Mouse (Mus musculus): ENCODE results near the gene Ppp1r1a.
A peak's percentile ranks its signal among the peaks of the same experiment; 100 is the strongest.

Gene Ppp1r1a

DNA sequence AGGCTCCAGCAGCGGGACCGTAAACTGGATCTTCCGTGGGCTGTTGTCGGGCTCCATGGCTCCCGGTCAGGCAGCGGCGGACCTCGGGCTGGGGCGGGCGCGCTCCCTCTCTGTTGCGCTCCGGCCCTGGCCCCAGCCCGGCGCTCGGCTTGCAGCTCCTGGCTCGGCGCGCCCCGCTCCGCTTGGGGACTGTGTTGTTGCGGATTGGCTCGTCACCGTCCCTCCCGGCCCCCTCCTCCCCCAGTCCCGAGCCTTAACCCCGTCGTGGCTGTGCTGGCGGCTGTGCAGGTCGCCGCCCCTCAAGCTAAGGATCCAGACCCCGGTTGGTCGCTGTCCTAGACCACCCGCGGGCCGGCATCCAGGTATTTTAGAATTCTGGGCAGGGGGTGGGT lies at the start of gene Ppp1r1a:
Gene Ppp1r1a (minus strand): TSS at position 182 of the 392 bp plus-strand sequence.
- no peak for DNase-seq (ENCODE audit: low read depth)

DNA sequence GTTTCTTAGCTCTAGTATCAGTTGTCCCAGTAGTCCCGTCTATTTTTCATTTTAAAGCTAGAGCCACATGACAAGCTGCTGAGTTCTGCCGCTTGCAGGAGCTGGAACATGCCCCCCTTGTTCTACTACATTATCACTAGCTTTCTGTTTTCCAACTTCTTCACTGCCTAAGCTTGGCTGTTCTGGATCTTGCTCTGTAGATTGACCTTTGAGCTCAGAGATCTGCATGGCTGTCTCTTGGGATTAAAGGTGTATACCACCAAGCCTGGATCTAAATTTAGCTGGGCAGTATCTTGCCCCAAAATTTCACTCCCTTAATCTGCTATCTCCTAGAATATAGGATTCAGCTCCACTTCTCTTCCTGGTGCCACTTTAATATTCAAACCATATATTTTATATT lies 48.1 kb upstream of the Ppp1r1a start:
- DNase-seq (ENCODE audit: low read depth), result no peak

DNA sequence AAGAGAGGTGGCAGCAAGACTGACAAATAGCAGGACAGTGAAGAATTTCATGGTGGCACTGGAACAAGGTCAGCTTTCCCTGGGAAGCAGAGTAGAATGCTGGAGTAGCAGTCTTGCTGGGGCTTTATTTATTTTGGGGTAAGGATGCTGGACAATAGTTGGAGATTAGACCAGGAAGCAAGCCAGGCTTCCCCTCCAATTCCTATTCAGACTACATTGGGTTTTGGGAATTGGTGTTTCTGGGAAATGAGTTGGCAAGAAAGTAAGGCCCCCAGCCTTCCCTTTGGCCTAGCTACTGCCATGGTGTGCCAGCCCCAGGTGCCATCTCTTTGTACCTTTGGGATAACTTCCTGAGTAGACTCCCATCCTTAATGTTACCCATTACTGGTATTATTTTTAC lies 27.2 kb upstream of the Ppp1r1a start, which contains the start of gene Glycam1:
Gene Glycam1 (minus strand): TSS at position 101 of the 400 bp plus-strand sequence.
- no peak for DNase-seq (ENCODE audit: low read depth)

DNA sequence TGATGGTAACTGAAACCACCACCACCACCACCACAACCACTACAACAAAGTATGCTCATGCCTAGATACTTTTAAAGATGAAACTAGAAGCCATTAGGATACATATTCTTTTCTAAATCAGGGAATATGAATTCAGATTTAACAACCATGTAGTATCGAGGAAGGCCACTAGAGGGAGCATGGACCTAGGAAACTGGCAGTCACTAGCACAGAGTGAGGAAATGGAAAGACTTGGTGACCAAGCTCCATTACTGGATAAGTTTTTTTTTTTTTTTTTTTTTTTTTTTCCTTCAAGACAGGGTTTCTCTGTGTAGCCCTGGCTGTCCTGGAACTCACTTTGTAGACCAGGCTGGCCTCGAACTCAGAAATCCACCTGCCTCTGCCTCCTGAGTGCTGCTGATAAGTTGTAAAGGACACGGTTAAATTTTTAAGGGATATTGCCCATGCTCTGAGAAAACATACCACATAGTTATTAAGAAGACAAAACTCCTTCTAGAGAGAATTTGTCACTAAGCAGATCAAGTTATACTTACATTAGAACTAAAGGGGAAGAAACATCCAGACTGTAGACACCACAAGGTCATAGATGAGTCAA lies 14.4 kb upstream of the Ppp1r1a start:
- DNase-seq (ENCODE audit: low read depth), result peak; percentile 35

DNA sequence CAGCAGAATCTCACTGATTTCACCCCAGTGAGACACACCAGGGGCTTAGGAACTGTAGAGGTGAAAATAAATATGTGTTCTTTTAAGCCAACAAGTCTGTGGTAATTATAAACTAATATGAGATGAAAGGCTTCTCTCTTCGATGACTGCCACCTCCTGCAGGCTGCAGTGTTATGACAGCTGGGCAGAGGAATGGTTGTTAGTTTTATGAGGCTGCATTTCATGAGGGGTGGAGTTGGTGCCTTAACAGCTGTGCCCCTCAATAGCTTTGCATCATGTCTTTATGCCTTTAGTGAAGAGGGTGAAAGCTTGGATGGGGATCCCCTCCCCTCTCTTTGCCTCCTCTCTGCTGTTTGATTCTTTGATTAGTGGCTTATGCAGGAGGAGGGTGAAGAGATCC lies 13.2 kb upstream of the Ppp1r1a start:
- DNase-seq (ENCODE audit: low read depth), result no peak

DNA sequence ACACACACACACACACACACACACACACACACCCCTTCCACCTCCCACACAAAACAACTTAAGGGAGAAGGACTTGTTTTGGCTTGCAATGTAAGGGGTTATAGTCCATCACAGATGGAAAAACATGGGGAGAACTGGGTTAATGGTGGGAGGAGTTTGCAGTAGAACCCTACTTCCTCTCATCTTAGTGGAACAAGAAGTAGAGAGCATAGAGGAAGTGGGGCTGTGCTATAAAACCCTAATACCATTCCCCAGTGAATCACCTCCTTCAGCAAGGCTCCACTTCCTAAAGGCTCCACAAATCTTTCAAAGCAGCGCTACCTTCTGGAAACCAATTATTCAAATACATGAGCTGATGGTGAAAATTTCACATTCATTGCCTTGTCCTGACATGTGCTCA lies 11.7 kb upstream of the Ppp1r1a start:
- DNase-seq (ENCODE audit: low read depth), result no peak

DNA sequence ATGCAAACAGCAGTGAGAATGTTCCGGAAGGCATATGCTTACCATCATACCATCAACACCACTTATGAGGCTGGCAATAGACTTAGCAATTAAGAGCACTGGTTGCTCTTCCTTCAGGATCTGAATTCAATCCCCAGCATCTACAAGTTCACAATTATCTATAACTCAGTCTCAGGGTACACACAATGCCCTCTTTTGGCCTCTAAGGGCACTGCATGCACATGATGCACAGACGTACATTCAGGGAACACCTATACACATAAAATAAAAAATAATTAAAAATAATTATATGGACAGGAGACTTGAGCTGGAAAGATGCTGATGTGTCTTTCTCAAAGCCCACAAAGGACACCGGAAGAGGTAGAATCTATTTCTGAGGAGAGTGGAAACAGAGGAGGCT lies 10.2 kb upstream of the Ppp1r1a start:
- no peak for DNase-seq (ENCODE audit: low read depth)

DNA sequence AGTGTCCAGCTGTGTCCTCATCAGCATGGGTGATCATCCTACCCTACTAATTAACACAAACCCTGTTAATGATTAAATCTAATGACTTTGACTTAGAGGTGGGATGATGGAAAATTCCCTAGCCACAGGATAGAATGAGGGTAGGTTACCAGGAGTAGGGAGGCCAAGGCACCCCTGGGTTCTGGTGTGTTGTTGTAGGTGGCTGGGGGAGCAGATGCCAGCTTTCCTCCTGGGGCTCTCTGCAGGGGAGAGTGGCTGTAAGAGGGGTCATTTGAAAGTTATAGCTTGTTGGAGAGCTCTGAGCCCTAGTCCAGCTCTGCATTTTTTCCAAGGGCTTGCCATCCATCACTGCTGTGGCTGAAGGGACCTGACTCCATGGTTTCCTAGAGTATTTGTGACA lies 4.7 kb upstream of the Ppp1r1a start:
- DNase-seq (ENCODE audit: low read depth), result no peak

DNA sequence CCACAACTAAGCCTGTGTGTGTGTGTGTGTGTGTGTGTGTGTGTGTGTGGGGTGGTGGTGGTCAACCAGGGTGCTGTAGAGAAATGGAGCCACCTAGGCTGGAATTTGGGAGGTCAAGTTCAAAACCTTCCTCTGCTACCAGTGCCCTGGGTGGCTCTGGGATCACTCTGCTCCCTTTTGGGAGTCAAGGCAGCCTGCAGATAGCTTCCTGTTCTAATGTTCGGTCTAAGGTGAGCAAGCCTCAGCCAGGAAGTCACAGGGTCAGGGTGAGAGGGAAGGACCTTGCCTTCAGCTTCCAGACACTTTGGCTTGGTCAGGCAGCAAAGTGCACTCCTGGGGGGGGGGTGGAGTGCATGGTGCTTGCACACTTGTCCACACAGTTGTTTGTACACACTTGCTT lies 2.8 kb upstream of the Ppp1r1a start:
- DNase-seq (ENCODE audit: low read depth), result no peak

DNA sequence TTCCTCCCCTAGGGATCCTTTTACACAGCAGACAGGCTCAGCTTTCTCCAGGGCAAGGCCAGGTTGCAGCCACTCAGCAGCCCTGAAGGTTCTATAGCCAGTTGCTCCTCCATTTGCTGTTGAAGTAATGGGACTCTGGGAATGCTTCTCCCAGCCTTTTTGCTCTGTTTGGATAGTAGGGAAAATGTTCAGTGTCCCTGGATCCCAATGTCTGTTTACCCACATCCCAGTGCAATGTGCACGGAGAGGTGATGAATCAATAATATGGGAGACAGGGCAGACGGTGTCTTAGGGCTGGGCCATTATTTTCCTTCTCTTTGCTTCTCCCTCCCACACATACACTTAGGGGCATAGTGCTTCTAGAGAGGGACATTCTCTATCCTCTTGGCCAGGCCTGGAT lies 1.5 kb upstream of the Ppp1r1a start:
- DNase-seq (ENCODE audit: low read depth), result no peak

DNA sequence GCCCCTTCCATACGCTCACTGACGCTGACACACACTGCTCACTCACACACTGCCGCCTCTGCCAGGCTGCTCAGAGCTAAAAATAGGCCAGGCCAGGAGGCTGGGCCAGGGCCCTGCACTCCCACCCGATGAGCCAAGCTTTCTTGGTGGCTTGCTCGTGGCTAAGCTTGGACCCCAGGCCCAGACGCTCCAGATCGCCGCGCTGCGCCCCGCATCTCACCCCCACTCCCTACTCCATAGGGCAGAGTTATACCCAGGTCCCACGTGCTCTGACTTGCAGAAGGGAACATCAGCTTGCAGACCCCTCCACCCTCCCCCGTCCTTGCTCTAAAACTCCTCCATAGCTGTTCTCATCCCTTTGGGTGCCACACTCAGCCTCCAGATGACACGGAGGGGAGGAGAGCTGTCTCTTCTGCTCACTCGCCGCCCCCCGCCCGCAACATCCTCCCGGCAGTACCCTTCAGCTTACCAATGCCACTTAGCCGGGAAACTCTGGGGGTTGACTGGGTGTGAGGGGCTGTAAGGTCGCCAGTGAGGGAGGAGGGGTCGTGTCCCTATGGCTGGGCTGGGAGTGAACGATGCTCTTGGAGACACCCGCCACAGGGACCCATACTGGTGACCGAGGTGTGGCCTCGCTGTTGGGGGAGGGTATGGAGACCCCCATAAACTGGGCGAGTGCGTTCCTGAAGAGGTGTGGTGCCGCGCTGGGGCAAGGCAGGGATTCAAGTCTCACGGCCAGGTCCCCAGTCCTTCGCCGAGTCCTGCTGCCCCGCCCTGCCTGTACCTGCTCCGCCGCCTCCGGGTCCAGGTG lies 587 bp downstream of the Ppp1r1a start:
- no peak for DNase-seq (ENCODE audit: low read depth)

DNA sequence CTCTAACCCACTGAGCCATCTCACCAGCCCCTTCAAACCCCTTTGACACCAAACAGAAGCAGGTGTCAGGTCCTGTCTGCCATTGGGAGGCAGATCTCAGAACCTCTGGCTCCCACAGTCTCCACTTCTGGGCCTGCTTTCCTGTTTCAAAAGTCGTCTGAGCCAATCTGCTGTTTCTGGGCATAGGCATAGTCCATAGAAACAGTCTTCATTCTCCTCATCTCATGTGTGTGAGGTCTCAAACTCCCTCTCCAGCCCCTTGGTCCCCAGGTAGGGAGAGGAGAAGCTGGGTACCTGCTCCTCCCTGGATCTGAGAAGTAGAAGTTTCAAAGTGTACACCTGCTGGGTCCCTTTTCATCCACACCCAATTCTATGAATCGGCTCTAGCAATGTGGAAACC lies 1.3 kb downstream of the Ppp1r1a start:
- DNase-seq (ENCODE audit: low read depth), result no peak

DNA sequence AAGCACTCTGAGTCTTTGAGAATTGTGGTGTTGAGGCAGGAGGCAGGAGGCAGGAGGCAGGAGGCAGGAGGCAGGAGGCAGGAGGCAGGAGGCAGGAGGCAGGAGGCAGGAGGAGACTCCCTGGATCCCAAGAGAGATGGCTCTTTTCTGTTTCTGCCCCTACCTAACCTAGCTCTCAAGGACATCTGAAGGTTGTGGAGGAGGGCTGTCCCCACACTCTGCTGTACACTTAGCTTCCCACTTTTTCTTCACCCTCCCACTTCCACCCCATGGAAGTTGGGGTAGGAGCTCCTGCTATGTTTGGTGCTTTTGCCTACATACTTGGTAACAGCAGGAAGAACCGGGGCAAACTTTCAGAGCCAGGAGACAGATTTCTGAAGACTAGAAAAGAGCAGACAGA lies 2.0 kb downstream of the Ppp1r1a start:
- DNase-seq (ENCODE audit: low read depth), result no peak

DNA sequence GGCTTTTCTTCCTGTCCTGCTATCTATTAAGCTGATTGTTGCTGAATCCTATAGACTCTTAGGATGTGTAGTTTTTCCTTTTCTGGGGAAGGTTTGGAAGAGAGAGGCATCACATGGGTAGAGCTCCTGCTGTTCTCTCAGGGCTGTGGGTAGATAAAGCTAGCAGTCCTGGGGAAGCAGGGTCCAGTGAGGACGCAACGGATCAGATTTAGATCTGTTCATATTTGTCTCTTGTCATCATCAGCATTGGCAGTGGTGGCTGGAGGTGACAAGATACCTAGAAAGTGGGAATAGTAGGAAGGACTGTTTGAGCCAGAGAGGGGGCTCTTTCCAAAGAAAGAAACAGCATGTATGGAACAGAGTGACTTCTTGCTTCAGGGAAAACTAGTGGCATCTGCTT lies 2.8 kb downstream of the Ppp1r1a start:
- DNase-seq (ENCODE audit: low read depth), result no peak

DNA sequence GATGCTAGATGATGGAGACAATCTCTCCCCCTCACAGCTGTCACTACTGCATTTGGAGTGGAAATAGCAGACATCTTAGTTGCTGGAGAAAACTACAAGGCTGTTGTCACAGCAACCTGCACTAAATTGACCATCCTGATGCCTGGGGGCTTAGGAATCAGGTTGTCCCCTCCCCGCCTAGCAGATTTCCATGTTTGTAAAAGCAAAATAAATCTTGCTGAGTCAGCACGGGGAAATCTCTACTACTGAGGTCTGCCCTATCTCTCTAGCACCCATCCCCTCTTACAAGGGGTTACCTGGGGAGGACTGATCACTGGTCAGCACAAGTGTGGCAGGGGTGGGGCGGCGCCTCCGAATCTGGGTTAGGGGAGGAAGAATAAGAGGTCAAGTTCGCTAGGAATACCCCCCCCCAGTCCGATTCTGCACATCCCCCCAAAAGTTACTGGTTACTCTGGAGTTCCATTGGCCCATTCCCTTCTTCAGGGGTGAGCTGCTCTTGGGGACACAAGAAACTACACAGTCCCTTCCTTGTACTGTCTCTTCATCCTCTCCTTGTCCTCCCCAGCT lies 3.7 kb downstream of the Ppp1r1a start:
- no peak for DNase-seq (ENCODE audit: low read depth)

DNA sequence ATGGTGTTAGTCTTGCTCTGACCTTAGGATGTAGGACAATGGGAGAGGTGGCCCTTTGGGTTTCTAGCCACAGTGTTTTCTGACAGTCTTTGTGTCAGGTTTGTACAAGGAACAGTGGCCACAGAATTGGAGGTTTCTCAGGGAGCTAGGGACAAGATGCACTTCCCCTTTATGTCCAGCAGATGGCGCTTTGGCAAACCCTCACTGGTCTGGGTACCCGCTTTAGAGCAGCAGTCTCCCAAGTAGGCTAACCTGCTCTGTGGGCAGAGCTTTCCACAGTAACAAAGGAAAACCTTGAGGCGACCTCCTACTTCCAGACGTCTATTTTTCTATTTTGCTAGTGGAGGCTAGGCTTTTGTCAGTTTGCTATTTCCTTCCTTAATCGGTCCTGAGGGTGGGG lies 7.4 kb downstream of the Ppp1r1a start:
- no peak for DNase-seq (ENCODE audit: low read depth)

DNA sequence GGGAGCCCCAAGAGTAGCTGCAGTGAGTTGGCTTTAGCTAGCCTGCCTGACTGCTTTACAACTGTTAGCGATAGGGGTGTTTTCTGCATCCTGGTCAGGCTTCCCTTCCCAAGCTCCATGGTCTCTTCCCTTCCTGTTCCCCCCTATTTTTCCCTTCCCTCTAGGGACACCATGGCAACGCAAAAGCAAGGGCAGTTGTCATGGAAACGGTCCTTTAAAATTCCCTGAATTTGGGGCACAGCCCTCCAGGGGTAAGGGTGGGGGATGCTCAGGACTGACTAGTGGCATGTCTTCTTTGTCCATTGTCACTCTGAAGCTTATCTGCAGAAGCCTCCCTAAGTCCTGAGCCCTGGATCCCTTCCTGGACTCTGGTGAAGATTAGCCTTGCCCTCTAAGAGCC lies 14.6 kb downstream of the Ppp1r1a start:
- DNase-seq (ENCODE audit: low read depth), result no peak

DNA sequence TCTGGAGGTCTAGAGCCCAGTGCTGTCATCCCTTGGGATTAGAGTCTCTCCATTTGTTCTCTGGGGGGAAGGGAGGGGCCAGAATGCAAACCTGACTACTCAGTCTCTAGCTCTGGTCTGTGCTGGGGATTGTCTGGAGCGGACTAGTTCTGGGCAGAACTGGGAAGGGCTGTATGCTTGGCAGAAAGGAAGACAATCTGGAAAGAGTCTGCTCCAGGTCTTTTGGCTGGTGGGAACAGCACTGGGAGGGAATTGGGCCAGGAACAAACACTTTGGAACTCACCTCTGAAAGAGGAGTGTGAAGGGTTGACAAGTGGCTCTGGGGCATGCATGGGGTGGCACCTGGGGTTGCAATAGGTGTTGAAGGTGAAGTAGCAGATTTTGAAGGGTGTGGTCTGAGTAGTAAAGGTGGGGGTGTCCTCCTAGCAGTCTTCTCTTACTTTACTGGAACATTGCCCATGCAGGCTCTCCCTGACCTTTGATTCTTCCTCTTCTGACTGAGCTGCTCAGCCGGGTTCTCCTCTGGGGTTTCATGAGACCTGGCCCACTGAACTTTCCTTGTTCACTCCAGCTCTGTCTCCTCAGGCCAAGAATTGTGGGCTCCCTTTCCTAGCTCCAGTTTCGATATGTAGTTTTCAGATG lies 15.2 kb downstream of the Ppp1r1a start:
- DNase-seq (ENCODE audit: low read depth), result no peak

DNA sequence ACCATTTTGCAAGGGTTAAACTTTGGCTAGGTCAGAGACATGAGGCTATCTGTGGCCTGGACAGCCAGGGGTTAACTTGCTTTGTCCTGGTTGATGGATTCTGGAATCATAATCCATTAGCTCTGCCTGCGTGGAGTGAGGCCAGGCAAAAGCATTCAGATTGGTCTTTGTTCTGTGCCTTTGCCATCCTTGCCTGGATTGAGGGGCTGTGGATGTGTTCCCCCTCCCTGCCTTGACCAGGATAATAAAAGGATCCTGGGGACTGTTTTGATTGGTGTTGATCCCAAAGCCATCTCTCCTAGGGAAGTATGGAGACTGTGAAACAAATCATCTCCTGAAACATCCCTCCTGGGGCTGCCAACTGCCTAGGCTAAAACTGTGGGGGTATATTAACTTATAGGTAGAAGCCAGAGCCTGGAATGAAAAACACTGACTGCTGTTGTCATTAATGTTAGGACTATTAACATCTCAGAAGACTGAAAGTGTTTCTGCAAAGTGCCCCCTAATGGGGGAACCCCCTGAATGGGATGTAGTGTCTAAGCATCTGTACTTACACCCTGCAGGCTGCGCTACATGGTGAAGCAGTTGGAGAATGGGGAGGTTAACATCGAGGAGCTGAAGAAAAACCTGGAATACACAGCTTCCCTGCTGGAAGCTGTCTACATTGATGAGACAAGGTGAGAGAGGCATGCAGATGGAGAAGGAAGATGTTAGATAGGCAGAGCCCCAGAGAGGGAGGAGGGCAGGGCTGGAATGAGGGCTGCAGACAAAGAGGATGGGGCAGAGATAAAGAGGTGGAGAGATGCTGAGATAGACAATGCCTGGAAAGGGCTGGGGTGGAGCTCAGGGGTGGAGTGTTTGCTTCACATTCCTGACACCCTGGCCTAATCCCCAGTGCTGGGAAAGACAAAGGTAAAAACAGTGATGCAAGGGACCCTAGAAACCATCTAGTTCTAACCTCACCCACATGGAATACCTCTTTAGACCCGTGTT lies 18.1 kb downstream of the Ppp1r1a start:
- DNase-seq (ENCODE audit: low read depth), result no peak

DNA sequence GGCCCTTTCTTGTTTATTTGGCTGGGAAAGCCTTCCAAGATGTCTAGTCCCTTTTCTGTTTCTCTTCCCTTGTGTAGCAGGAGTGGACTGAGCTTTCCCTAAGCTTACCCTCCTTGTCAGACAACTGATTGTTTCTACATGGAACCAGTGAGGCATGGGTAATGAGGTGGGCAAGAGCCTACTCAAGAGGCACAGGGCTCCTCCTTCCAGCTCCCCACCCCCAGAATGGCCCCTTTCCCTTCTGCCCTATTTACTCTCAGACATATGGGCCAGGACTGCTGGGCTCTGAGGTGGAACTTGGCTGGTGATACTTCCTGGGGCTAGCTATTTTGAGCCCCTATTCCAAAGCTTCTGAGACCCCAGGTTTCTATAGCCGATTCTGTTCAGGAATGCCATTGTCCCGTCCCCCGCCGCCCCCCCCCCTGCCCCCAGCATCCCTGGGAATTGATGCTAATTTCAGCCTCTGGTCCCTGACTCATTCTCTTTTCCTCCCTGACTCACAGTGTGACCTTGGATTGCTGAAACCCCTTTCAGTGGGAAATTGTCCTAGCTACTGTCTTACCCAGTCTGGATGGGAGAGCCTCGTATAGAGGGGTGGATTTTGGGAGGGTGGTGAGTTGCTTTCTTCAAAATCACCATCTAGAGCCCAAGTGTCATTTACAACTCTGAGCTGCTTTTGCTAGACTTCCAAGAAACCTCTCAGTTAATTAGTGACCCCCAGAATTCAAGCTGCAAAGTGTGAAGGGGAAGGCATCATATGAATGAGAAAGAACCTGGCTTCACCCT lies 19.0 kb downstream of the Ppp1r1a start:
- no peak for DNase-seq (ENCODE audit: low read depth)

DNA sequence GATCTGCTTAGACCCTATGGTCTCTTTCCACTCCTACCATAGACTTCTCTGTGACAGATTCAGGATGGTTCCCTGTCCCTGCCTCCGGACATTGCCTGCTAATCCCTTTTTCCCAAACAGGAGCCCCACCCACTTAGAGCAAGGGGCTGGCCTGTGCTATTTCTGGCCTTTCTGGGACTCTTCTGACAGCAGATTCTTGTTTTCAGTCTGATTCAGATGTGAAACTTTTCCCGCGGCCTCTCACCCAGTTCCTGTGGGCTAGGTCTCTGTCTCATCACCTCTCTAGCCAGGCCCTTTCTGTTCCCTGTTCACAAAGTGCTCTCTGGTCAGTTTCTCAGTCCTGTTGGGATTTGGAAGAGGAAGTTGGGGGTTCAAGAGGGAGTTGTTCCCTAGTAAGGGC lies 22.9 kb downstream of the Ppp1r1a start:
- no peak for DNase-seq (ENCODE audit: low read depth)

Data from fibroblast of lung, adult 2 months (primary cell).